Mouse (Mus musculus): ENCODE measurements around the gene Actl6a.
"Not testable (repeated sequence)": the region's sequence is repeated elsewhere in the genome, so short reads cannot be mapped to it uniquely, and the experiment has no call there.

The Actl6a gene

DNA sequence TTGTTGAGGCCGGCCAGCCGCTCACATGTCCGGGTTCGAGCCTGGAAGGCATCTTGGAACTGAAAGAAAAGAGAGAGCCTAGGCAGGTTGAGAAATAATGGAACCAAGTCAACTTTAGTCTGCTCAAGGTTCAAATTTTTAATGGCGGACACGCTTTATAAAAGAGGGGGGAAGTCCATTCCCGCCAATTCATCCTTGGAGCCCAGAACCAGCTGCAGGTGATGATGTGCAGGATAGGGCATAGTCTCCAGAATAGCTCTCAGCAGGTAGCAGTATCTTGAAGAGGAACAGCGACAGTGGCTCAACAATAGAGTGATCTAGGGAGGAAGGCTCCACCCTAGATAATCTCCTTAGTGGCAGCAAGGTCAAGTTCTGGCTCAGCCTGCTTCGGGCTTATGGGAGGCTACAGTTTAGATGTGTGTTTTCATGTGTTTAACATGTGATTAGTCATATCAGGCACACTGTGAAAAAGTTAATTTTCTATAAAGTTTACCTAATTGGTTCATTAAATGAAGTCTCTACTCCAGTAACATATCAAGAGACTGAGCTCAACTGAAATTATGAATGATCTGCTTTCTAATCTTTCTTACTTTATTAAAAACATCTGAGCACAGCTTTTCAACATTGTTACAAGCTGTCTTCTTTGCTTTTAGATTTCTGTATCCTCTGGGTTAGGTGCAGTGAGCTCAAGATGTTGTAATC, at the start of gene Actl6a:
Actl6a (plus strand) TSS at position 652 of the 702 bp plus-strand sequence.
- DNase-seq (ENCODE audit: low spot score) = not testable (repeated sequence)

DNA sequence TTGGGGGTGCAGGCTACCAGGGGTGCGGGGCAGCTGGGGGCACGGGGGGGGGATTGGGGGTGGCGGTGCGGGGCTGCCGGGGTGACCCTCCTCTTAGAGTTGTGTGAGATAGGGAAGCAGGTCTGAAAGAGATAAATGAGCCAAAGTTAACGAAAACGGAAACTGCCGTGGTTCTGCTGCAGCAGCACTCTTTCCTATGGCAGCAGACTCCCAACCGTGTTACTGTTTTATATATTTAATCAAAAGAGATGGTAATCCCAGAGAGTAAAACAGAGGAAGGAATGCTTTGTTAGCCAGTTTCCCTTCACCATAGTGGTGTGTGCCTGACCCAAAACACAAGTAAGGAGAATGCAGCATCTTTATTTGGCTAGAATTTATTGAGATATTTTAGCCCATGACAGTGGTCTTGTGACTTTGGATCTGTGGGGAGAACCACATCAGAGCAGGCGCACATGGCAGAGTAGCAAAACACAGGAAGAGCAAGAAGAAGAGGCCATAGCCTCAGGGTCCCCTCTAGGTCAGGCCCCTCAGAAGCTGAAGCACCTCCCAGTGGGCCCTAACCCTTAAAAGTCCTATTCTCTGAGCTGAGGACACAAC, 49.6 kb upstream of the Actl6a start:
- no peak for DNase-seq (ENCODE audit: low spot score)

DNA sequence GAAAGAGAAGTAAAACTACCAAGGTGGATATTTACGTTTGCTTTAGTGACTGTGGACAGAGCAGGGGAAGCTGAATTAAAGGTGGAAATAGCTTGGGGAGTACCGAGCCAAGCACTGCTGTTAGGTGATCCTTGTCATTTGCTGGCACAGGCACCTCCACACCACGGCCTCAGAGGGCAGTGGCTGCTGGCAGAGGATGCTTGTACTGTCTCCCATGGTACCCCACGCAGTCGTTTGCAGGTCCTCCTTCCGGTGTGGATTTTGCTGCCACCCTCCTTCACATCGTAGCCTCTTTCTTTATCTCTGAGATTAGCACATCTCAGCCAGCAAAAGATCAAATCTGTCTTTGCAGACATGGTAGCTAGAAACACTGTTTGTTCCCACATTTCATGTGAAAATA, 47.7 kb upstream of the Actl6a start:
- no peak for DNase-seq (ENCODE audit: low spot score)

DNA sequence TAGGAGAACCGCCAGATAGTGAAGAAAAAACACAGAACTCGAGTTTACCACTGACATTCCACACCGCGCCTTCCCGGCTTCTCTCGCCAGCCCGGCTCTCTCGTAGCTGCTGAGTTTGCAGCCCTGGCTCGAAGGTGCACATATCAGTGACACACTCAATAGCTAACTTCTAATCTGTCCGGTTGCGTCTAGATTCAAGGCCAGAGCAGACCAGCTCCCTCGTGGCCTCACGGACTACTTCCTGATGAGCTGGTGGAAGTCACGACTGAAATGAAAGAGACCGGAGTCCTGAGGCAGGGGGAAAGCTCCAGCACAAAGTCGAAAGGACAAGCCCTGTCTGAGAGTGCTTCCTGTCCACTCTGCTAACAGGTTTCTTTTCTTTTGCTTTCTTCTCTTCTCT, 47.3 kb upstream of the Actl6a start:
- DNase-seq (ENCODE audit: low spot score) = no peak

DNA sequence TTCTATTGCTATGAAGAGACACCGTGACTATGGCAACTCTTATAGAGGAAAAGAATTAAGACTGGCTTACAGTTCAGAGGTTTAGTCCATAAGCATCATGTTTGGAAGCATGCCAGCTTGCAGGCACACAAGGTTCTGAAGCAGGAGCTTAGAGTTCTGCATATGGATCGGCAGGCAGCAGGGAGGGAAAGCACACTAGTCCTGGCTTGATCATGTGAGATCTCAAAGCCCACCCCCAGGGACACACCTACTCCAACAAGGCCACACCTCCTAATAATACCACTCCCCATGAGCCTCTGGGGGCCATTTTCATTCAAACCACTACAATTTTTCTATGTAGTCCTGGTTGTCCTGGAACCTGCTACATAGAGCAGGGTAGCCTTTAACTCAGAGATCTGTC, 46.6 kb upstream of the Actl6a start:
- DNase-seq (ENCODE audit: low spot score) = no peak

DNA sequence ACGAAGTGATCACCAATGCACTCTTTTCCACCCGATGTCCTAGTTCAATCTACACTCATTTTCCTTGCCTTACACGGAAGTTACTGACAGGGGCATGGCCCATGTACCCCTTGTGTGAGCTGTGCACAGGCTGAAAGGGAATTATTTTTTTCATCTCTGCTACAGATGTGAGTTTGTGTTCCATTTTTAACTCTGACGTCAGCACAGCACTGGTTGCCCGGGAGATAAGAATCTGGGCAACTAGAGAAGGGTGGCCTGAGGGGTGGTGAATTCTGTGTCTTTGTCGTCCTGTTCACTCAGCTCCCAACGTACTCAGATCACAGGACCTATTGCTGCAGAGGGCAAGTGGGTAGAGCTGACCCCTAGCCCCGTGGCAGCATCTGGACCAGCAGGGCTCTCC, 45.8 kb upstream of the Actl6a start:
- no peak for DNase-seq (ENCODE audit: low spot score)

DNA sequence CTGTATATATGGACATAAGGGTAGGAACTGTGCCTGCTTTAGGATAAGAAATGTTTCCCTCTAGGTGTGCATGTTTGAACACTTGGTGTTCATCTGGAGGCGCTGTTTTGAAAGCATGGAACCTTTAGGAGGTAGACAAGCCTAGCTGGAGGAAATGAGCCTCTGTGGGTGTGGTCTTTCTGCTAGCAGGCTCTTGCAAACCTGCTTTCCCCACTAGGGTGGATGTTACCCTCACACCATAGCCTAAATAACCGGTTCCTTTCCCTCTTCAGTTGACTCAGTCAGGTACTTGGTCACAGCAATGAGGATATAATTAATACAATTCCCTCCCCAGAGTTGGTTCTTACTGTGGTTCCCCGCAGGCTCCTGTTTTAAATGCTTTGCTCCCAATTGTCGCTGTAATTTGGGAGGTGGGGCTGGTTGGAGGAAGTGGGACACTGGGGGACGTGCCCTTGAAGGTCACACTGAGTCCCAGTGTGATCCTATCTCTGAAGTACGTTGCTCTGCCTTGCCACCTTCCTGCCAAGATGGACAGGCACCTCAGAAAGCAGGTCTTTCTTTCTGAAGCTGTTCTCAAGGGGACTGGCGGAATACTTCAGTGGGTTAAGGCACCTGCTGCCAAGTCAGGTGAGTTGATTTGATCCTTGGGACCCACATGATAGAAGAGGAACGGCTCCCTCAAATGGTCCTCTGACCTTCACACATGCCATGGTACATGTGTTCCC, 45.1 kb upstream of the Actl6a start:
- no peak for DNase-seq (ENCODE audit: low spot score)

DNA sequence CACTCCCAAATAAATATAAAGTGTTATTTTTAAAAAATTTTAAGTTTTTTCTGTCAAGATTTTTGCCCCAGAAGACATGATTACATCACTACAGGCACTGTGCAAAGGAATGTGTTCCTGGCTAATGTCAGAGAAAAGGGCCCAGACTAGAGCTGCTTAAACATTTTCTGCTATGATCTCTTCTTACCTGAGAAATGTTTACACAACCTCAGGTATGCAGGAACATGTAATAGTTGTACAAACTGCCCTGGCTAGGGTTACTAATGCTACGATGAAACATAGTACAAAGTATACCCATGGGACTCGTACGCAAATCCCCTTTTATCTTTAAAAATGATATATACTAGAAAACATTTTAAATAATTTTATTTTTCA, 44.6 kb upstream of the Actl6a start:
- DNase-seq (ENCODE audit: low spot score) = no peak

DNA sequence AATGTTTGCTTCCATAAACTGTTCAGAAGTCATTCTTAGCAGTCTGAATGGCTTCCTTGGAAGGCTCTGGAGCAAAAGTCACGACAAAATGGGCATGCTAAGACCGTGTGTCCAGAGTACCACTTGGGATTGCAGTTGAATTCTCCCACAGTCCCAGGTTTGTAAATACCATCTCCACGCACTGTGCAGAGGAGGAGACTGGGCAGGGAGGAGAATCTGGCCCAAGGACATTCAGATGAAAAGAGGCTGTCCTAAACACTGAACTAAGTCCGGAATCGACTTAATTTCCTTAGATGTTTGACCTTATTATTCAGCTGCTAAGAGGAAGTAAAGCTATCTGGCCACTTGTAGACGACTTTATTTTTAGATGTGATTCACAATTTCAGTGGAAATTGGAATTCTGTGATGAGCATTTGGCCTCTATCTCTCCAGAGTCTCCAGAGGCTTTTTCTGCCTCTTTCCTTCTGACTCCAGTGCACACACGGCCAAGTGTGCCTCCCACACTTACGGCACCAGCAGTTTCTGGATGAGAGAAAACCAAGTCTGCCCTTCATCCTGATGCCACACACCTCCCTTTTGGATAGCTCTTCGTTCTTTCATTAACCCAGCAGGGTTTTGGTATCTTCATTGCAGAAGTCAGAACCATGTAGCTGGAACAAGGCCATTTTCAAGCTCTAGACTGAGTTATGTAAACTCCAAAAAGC, 37.7 kb upstream of the Actl6a start:
- no peak for DNase-seq (ENCODE audit: low spot score)

DNA sequence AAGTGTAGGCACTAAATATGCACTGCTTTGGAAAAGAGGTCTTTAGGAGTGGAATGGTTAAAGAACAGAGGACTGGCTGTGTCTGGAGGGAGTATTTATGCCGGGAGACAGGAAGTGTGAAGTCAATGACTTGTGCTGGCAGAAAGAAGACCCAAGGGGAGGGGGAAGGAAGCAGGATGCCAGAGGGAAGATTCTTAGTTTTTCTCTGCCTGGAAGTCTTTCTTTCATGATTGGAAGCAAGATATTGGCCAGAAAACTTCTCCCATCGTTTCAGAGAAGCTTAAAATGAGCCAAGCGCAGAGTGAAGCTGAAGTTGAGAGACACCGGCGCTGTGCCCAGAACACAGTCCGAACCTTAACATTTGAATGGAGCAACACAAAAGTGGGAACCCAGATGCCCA, 36.9 kb upstream of the Actl6a start:
- DNase-seq (ENCODE audit: low spot score) = no peak

DNA sequence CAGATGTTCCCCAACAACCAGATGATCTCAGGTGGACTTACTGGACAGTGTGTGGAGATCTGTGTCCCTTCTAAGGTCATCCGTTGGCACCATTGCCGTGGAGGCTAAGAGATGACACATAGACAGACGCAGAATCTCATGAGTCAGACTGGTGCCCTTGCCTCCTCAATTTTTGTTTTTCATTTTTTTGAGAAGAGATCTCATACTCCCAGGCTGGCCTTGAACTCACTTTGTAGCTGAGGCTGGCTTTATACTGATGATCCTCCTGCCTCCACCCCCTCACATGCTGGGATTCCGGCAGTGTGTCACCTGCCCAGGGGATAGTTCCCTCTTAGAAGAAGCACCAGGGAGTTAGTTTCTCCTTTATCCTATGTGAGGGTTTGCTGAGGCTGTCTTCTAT, 35.9 kb upstream of the Actl6a start:
- no peak for DNase-seq (ENCODE audit: low spot score)

DNA sequence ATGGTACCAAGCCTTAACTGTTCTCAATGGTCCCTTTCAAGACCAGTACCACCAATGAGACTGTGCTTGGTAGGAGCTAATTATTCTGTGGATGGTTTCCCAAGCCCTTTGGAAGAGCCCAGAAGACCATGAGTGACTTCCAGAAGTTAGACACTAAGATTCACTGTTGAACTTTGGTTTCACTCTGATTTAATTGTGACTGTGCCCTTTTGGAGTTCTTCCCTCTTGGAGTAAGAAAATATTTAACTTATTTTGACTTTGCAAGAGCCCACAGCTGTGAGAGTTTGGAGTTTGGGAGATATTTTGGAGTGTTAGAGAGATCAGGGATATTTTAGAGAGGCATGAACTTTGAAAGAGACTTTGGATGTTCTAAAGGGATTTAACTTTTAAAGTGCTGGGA, 32.9 kb upstream of the Actl6a start:
- DNase-seq (ENCODE audit: low spot score) = no peak

DNA sequence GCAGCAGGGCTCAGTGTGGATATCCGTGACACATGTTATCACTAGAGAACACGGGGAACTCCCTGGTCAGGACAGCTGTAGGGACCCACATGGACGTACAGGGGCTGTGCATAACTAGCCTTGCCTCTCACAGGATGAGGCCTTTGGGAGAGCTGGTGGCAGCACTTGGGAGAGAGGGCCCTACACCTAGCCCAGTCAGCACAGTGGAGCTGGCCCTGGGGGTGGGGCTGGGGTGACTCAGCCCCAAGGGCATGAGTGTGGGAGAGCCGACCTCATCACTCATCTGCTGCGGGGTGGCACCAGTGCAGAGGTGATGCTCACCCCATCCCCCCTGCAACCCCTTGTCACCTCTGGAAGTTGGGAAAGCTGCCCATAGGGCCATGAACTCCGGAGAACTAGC, 29.7 kb upstream of the Actl6a start:
- DNase-seq (ENCODE audit: low spot score) = no peak

DNA sequence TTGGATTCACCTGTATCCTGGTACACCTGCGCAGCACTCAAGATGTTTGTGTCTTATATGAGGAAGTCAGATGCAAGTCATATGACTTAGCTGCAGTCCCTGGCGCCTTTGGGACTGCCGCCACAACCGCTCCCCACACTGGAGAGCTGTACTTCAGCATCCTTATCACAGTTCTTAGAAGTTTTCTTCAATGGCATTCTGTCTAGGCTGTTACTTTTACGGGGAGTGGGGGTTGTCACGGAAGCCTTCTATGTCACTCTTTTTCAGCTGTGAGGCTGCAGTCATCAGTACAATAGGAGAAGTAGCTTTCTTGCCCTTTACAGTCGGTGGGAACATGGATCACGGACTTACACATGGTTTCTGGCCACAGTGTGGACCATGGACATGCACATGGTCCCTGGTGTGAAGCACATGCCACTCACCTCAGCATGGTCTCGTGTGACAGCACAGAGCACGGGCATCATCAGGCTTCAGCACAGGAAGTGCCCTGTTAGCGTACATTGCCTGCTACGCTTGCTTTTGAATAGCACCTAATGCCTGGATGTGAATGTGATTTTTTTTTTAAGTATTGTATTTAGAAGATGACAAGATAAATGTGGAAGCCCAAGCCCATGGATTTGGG, 23.1 kb upstream of the Actl6a start:
- no peak for DNase-seq (ENCODE audit: low spot score)

DNA sequence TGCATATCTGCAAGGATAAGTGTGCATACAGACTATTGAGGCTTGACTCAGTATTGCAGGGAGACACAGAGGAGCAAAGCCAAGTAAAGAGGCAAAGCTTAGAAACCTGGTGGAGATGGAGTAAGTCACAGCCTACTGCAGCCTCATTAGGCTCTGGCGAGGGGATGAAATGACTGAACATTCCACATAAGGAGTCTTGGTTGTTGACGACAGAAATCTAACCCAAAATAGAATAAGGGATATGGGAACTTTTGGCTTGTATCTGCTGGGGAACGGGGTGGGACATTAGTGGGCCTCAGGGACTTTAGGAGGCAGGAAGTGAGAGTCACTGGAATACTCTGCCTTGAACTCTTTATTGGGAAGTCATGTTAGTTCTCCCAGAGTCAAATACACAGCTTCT, 21.5 kb upstream of the Actl6a start:
- no peak for DNase-seq (ENCODE audit: low spot score)

DNA sequence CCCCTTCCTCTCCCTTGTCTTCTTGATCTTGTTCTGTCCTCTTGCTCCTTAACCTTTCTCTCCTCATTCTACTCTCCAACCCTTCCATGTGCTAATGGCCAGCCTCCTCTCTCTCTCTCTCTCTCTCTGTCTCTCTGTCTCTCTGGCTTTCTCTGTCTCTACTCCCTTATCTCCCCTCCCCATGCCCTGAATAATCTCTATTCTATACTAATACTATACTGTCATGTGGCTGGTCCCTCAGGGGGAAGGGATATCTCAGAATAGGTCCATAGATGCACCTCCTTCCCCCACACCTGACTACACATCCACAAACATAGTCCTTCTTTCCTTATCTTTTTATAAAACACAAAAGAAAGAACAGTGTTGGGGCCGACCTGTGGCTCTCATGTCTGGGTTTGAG, 19.6 kb upstream of the Actl6a start:
- no peak for DNase-seq (ENCODE audit: low spot score)

DNA sequence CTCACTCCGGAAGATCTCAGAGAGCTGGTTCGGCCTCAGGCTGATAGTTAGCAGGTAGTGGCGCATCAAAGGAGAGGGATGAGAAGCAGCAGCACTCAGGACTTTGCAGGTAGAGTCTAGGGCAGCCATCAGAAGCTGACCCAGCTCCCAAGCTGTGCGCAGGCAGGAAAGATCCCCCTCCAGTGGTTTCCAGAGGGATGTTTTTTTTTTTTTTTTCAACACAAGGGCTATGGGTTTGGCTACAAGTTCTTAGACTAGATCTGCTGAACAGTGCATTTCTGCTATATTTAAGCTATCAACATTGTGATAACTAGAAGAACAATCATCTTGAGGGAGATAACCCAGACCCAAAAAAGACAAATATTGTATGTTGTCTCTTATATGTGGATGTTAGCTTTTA, 18.9 kb upstream of the Actl6a start:
- no peak for DNase-seq (ENCODE audit: low spot score)

DNA sequence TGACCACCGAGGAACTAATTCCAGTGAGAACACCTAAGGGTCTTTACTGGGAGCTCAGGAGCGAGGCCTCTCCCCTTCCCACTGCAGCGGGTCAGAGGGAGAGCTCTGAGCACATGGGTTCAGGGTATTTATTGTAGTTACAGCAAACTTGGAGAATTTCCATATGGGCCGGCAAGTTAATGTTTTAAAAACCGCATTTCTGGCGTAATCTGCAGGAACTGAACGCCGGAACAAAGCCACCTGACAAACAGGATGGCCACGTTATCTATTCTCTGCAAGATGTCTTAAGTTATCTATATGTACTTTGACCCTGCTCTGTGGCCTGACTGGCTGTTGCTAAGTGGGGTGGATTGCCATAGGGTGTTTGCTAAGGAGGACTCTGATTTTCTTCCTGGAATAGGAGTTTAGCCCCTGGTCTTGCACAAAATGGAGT, 16.5 kb upstream of the Actl6a start:
- DNase-seq (ENCODE audit: low spot score) = no peak

DNA sequence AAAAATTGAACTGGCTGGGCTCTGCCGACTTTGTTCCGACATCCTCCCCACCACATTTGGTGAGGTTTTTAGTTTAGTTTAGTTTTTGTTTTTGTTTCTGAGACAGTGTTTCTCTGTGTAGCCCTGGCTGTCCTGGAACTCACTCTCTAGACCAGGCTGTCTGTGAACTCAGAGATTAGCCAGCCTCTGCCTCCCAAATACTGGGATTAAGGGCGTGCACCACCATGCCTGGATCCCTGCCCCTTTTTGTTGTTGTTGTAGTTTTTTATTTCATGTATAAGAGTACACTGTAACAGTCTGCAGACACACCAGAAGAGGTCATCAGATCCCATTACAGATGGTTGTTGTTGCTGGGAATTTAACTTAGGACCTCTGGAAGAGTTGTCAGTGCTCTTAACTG, 16.1 kb upstream of the Actl6a start:
- DNase-seq (ENCODE audit: low spot score) = no peak

DNA sequence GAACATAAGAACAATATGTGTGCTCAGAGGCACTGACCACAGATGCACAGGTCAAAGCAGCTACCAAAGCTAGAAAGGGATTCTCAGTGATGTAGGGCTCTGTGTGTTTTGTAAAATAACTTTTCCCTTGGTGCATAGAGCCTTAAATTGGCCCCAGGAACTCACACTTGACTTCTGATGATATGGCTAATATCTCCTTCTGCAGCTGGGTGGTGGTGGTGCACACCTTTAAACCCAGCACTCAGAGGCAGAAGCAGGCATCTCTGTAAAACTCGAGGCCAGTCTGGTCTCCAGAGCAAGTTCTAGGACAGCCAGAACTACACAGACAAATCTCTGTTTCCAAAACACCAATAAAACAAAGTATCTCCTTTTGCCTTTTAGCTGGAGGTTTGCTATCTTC, 15.2 kb upstream of the Actl6a start:
- DNase-seq (ENCODE audit: low spot score) = no peak

DNA sequence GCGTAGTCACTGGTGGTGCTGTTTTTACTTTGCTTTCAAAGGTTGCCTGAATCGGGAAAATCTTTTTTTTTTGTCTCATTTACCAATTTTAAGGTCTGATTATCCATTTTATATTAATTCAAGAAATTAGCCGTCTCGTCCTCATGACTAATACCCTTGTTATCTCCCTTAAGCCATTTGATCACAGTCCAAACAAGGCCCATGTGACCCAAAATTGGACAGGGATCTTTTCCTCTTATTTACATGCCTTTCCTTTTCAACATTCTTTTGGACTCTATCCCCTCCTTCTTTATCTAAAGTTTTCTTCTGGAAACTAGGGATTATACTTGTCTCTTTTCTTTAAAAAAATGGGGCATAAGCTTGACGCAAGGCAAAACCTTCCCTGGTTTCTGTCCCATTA, 14.3 kb upstream of the Actl6a start:
- DNase-seq (ENCODE audit: low spot score) = no peak

DNA sequence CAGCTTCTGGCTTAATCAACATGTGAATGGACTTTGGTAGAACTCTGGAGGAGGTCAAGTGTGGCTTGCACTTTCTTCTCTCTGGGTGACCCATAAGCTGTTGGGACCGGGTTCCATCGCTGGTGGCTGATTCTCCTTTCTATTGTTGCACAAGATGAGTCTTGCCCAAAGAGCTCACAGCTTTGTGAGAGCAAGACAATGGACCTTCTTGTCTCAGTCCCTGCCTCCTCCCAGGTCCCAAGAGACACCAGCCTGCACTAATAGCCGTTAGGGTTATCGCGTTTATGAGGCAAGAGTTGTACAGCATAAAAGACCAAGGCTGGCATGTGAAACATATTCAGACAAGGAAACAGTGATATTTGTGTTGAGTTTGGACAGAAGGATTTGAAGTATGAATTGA, 11.9 kb upstream of the Actl6a start:
- no peak for DNase-seq (ENCODE audit: low spot score)

Measured in adipocyte (in vitro differentiated cells).